Mouse (Mus musculus) spleen, postnatal 4 days (tissue): ENCODE results near the gene Zfp459.
"Not testable (repeated sequence)": the region's sequence is repeated elsewhere in the genome, so short reads cannot be mapped to it uniquely, and the experiment has no call there.

Experiments
- DNase-seq, 2 experiments: peaks; one replicate each; pipeline ENCODE4 v3.0.0; 2022; ENCODE audit warnings: low spot score in 2 of 2

Gene Zfp459

GRCm38 (mm10) chr13:67421207-67421857 lies at the start of gene Zfp459:
Gene Zfp459 (minus strand): TSS chr13:67421418.
- peak; percentile 13 to 66 for DNase-seq

- DNase-seq: no peak
Observed at GRCm38 (mm10) chr13:67469274-67469673, 48.1 kb upstream of the Zfp459 start.

DNA sequence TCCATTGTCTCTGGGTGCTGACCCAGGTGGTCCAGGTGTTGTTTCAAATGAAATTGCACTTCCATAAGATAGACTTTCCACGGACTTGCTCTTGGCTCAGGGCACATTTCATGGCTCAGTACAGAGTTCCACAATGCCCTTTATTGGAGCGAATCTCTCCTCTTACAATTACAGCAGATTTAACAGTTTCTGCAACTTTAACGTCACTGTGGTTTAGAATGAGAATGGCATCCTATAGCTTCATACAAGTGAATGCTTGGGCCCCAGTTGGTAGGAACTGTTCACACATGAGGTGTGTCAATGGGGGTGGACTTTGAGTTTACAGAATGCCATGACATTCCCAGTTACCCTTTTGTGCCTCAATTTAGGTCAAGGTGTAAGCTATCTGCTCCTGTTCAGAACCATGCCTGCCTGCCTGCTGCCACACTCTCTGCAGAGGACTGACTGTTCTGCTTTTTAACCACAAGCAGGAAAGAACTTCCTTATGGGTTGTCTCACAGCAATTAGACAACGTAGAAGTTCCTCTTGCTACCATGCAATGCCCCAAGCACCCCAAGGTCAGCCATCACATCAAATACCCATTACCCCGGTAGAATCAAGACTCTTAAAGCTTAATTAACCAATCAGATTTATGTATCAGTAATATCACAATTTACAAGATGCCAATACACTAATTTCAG lies 42.4 kb upstream of the Zfp459 start:
- not testable (repeated sequence) for DNase-seq

DNA sequence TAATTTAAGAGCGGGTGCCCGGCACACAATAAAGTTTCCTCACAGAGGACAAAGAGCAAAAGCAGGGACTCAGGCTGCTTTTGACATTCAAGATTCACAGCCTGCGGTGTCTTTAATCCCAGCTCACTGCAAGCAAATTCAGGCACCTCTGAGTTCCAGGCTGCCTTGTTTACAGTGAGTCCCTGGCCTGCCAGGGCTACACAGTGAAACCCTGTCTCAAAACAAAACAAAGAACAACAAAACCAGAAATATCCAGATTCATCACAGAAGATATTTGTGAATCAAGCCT lies 30.7 kb upstream of the Zfp459 start:
- no peak for DNase-seq

GRCm38 (mm10) chr13:67451172-67452020 lies 30.2 kb upstream of the Zfp459 start, which contains the start of gene Zfp874a:
Gene Zfp874a (minus strand): TSS chr13:67451624.
- peak; percentile 81 to 86 for DNase-seq

DNA sequence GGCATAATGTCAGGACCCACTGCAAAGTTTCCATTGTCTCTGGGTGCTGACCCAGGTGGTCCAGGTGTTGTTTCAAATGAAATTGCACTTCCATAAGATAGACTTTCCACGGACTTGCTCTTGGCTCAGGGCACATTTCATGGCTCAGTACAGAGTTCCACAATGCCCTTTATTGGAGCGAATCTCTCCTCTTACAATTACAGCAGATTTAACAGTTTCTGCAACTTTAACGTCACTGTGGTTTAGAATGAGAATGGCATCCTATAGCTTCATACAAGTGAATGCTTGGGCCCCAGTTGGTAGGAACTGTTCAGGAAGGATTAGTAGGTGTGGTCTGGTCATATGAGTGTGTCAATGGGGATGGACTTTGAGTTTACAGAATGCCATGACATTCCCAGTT lies 15.9 kb upstream of the Zfp459 start:
- DNase-seq: not testable (repeated sequence)

GRCm38 (mm10) chr13:67428116-67428515 lies 6.9 kb upstream of the Zfp459 start:
- no peak for DNase-seq

- DNase-seq: not testable (repeated sequence)
Observed at GRCm38 (mm10) chr13:67425699-67426098, 4.5 kb upstream of the Zfp459 start.

- DNase-seq: not testable (repeated sequence)
Observed at GRCm38 (mm10) chr13:67422532-67422931, 1.3 kb upstream of the Zfp459 start.

DNA sequence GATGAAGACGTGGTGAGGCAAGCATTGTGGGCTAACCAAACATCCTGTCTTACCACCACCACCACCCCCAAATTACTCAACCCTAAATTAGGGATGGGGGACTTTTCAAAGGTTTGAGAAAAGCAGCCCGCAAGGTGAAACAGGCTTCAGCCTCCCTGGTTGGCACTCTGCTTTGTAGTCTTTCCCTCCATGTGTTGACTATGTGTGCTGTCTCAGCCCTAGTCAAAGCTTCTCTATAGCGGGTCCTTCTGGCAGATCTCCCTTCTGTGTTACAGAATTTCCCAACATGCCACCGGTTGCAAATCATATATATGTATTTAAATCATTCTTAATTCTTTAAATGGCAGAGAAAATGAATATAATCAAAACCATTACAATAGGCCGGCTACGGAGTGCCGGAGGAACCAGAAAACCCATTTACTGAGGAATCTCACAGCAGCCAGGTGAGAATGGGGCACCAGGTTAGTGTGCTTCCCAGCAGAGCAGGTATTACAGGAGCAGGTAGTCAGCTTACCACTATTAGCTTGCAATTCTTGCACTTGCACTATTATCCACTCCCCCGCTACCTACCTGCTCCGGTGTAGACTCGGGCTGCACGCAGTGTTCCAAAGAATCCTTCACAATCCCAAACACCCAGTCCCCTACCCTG lies 536 bp downstream of the Zfp459 start:
- DNase-seq: no peak

GRCm38 (mm10) chr13:67416811-67417210 lies 4.4 kb downstream of the Zfp459 start:
- DNase-seq: no peak

GRCm38 (mm10) chr13:67415759-67416158 lies 5.5 kb downstream of the Zfp459 start:
- DNase-seq: no peak

- DNase-seq: not testable (repeated sequence)
Observed at GRCm38 (mm10) chr13:67413634-67414033, 7.6 kb downstream of the Zfp459 start.

DNA sequence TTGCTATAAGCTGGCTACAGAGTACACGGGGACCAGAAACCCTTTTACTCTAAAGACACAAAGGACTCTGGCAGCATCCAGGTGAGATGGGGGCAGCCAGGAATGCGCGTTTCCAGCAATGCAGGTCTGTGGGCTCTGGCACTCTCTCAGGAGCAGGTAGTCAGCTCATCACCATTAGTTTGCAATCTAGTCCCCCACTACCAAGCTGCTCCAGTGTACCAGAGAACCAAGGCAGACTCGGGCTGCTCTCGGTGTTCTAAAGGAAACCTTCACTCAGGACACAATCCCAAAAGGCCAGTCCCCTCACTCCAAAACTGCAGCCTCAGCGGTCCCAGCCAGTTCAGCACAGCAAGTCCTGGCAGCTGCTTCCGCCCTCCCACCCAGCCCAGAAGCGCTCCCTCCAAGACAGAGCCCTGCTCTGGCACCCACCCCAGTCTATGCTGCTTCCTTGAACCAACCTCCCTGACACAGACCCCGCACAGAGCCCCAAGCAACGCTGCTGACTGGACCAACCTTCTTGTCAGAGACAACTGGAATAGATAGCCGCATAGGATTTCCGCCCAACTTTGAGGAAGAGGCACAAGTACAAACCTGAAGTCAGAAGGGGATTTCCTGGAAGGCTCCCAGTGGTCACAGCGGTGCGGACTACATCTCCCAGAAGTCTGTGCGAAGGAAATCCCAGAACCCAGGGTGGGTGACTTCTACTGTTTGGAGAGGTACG lies 21.9 kb downstream of the Zfp459 start, which contains the start of gene Zfp429:
Zfp429 (minus strand) TSS at position 637 of the 721 bp plus-strand sequence.
- peak; percentile 56 to 72 for DNase-seq

- DNase-seq: not testable (repeated sequence)
Observed at GRCm38 (mm10) chr13:67376255-67376654, 45.0 kb downstream of the Zfp459 start.

DNA sequence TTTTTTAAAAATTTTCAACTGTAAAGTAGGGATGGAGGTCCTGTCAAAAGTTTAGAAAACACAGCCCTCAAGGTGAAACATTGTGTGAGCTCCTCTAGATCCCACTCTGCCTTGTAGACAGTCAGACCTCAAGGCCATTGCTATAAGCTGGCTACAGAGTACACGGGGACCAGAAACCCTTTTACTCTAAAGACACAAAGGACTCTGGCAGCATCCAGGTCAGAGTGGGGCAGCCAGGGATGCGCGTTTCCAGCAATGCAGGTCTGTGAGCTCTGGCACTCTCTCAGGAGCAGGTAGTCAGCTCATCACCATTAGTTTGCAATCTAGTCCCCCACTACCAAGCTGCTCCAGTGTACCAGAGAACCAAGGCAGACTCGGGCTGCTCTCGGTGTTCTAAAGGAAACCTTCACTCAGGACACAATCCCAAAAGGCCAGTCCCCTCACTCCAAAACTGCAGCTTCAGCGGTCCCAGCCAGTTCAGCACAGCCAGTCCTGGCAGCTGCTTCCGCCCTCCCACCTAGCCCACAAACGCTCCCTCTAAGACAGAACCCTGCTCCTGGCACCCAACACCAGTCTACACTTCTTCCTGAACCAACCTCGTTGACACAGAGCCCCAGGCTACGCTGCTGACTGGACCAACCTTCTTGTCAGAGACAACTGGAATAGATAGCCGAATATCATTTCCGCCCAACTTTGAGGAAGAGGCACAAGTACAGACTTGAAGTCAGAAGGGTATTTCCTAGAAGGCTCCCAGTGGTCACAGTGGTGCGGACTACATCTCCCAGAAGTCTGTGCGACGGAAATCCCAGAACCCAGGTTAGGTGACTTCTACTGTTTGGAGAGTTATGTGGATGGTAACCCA lies 45.9 kb downstream of the Zfp459 start, which contains the start of the genes Gm28041 and Zfp456:
Gm28041 (minus strand) TSS at position 684 of the 862 bp plus-strand sequence.
Zfp456 (minus strand) TSS at position 761 of the 862 bp plus-strand sequence.
- peak; percentile 62 to 70 for DNase-seq

DNA sequence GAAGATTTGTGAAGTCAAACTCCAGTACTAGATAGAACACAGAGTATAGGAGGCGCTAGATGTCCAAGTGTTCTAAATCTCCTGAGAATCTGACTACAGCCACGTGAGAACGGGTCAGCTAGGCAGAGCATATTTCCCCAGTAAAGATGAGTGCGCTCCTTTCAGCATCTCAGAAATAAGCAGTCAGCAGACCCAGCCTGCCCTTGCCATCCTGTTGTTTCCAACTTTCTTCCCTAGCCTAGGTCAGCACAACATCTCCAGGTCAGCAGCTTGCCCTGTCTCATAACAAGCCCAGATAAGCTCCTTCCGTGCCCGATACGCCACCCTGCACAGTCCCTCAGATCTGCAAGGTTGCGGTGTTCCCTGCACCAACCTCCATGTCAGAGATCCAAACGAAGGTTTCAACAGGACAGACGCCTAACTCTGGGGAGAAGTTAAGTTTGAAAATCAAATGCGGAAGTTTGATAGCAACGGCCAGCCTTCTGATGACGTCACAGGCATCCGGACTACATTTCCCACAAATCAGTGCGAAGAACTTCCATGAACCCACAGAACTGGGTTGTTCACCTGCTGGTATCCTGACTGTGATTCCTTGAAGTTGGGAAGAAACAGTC lies 61.0 kb downstream of the Zfp459 start, which contains the start of the genes Gm28044 and Zfp953:
Gm28044 (minus strand) TSS at position 406 of the 614 bp plus-strand sequence.
Zfp953 (minus strand) TSS at position 475 of the 614 bp plus-strand sequence.
- DNase-seq: peak; percentile 83 to 88
